Comparison of ENCODE assay signal across 8 mouse cellular contexts in the genomic region with DNA sequence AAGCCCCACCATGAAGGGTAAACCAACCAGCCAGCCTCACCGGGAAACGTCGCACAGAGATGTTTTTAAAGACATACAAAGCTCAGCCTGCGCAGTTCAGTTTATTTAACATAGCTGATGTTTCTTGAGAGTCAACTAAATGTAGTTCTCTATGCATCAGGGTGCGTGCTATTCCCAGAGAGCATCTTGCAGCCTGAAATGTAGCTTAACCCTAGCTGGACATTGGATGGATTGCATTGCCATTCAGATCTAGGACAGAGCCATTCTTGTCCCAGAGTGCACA.
DNase-seq lines count a peak whose midpoint lies in the region; ATAC-seq and TF ChIP-seq lines count a peak whose summit lies in the region.
"Had no signal": no experiment of that assay in that cellular context is flagged by ENCODE, and none has a peak within 500 bp of the region (broad histone marks: within the 10 kb centered on the region; RNA-seq: fewer than 3 reads in every experiment).

No protein-coding gene starts in this region.

- H3K9me3 ChIP-seq in liver, embryonic 12.5 days (replicated peaks): no peaks in the 10 kb centered on the region
- H3K9me3 ChIP-seq in liver, postnatal 0 days (ENCODE audit: low read length): no peaks in the 10 kb centered on the region
- H3K9me3 ChIP-seq in forebrain, embryonic 14.5 days (replicated peaks; ENCODE audit: control insufficient read depth, low read length): no peaks in the 10 kb centered on the region
- no peaks in the 10 kb centered on the region for H3K9me3 ChIP-seq in intestine, postnatal 0 days (ENCODE audit: control insufficient read depth)
- no peaks in the 10 kb centered on the region for H3K9me3 ChIP-seq in neural tube, embryonic 15.5 days (replicated peaks)

- intact Hi-C loops in gastrocnemius, postnatal 36 days (cut with DNase I): no loop called here

- 19% methylated on average over 5 of the region's 5 CpGs for WGBS in liver, embryonic 12.5 days (ENCODE audit: insufficient replicate concordance)
- 10% methylated on average over 5 of the region's 5 CpGs for WGBS in liver, postnatal 0 days (ENCODE audit: insufficient replicate concordance)
- 9% methylated on average over 5 of the region's 5 CpGs for WGBS in forebrain, embryonic 14.5 days
- WGBS in intestine, postnatal 0 days: 10% methylated on average over 5 of the region's 5 CpGs
- WGBS in neural tube, embryonic 15.5 days: 12% methylated on average over 5 of the region's 5 CpGs

- no peak overlapping the region for H3K27ac ChIP-seq in liver, embryonic 12.5 days
- H3K27ac ChIP-seq in liver, postnatal 0 days (ENCODE audit: low read depth): no peak overlapping the region
- no peak overlapping the region for H3K27ac ChIP-seq in forebrain, embryonic 14.5 days (ENCODE audit: low read depth, low read length)
- H3K27ac ChIP-seq in intestine, postnatal 0 days (ENCODE audit: low read depth, low read length): no peak overlapping the region
- no peak overlapping the region for H3K27ac ChIP-seq in neural tube, embryonic 15.5 days (replicated peaks)

- H3K4me2 ChIP-seq in liver, embryonic 12.5 days: peak overlapping the region; percentile 45
- H3K4me2 ChIP-seq in liver, postnatal 0 days (ENCODE audit: low read depth, low read length): no peak overlapping the region
- H3K4me2 ChIP-seq in forebrain, embryonic 14.5 days (ENCODE audit: low read length): peak overlapping the region; percentile 58
- peak overlapping the region; percentile 54 for H3K4me2 ChIP-seq in intestine, postnatal 0 days (replicated peaks; ENCODE audit: low read depth)
- peak overlapping the region; percentile 54 for H3K4me2 ChIP-seq in neural tube, embryonic 15.5 days

- H3K4me1 ChIP-seq in liver, embryonic 12.5 days: no peaks in the 10 kb centered on the region
- no peaks in the 10 kb centered on the region for H3K4me1 ChIP-seq in liver, postnatal 0 days (ENCODE audit: insufficient read depth)
- 0 out of 2 replicates have a peak, but pooled peaks cover 4% of the 10 kb centered on the region for H3K4me1 ChIP-seq in forebrain, embryonic 14.5 days (ENCODE audit: control insufficient read depth, insufficient read depth, low read length)
- H3K4me1 ChIP-seq in intestine, postnatal 0 days (replicated peaks; ENCODE audit: control insufficient read depth, insufficient read depth, low read length): no peaks in the 10 kb centered on the region
- H3K4me1 ChIP-seq in neural tube, embryonic 15.5 days: peaks cover 14% of the 10 kb centered on the region

- no peak for TF ChIP-seq EP300 in liver, postnatal 0 days (IDR thresholded peaks at IDR 0.05; ENCODE audit: low read depth)

- H3K4me3 ChIP-seq in liver, embryonic 12.5 days: 0 out of 2 replicates have a peak overlapping the region, but pooled peaks have one; percentile 9
- no peak overlapping the region for H3K4me3 ChIP-seq in liver, postnatal 0 days (ENCODE audit: low read depth, low read length)
- peak overlapping the region; percentile 26 for H3K4me3 ChIP-seq in forebrain, embryonic 14.5 days (ENCODE audit: low read depth, low read length)
- H3K4me3 ChIP-seq in intestine, postnatal 0 days (ENCODE audit: low read depth, low read length): peak overlapping the region; percentile 22
- H3K4me3 ChIP-seq in neural tube, embryonic 15.5 days (replicated peaks): peak overlapping the region; percentile 28

- DNase-seq in liver, postnatal 0 days: no peak
- DNase-seq in forebrain, embryonic 14.5 days (ENCODE audit: low spot score): no peak
- no peak for DNase-seq in gastrocnemius, postnatal 36 days
- DNase-seq in ovary, postnatal 36 days (ENCODE audit: low spot score): no peak

- peaks cover 8% of the 10 kb centered on the region; the same call in 1 of the 2 replicates for H3K27me3 ChIP-seq in liver, embryonic 12.5 days (replicated peaks)
- H3K27me3 ChIP-seq in liver, postnatal 0 days (ENCODE audit: insufficient read depth, low read length): no peaks in the 10 kb centered on the region
- H3K27me3 ChIP-seq in forebrain, embryonic 14.5 days (replicated peaks; ENCODE audit: control insufficient read depth, insufficient read depth, low read length): no peaks in the 10 kb centered on the region
- H3K27me3 ChIP-seq in intestine, postnatal 0 days (replicated peaks; ENCODE audit: control insufficient read depth, insufficient read depth, low read length): no peaks in the 10 kb centered on the region
- H3K27me3 ChIP-seq in neural tube, embryonic 15.5 days (replicated peaks): peaks cover 13% of the 10 kb centered on the region

- no peak for TF ChIP-seq CTCF in liver, postnatal 0 days (IDR thresholded peaks at IDR 0.05; ENCODE audit: low read depth)
- no peak for TF ChIP-seq CTCF in intestine, postnatal 0 days (IDR thresholded peaks at IDR 0.05; ENCODE audit: low read depth)

- H3K36me3 ChIP-seq in liver, embryonic 12.5 days: no peaks in the 10 kb centered on the region
- H3K36me3 ChIP-seq in liver, postnatal 0 days (replicated peaks; ENCODE audit: insufficient read depth, low read length): no peaks in the 10 kb centered on the region
- no peaks in the 10 kb centered on the region for H3K36me3 ChIP-seq in forebrain, embryonic 14.5 days (ENCODE audit: control insufficient read depth, insufficient read depth, low read length)
- H3K36me3 ChIP-seq in intestine, postnatal 0 days (ENCODE audit: control insufficient read depth, insufficient read depth): no peaks in the 10 kb centered on the region
- no peaks in the 10 kb centered on the region for H3K36me3 ChIP-seq in neural tube, embryonic 15.5 days

- ATAC-seq in liver, embryonic 12.5 days: no peak
- no peak for ATAC-seq in liver, postnatal 0 days
- no peak for ATAC-seq in forebrain, embryonic 14.5 days
- ATAC-seq in intestine, postnatal 0 days: no peak
- no peak for ATAC-seq in neural tube, embryonic 15.5 days (ENCODE audit: low FRiP score)
- ATAC-seq: Patski had no signal

- no peak overlapping the region for H3K9ac ChIP-seq in liver, embryonic 12.5 days
- H3K9ac ChIP-seq in liver, postnatal 0 days (replicated peaks): no peak overlapping the region
- no peak overlapping the region for H3K9ac ChIP-seq in forebrain, embryonic 14.5 days (ENCODE audit: low read length)
- no peak overlapping the region for H3K9ac ChIP-seq in intestine, postnatal 0 days (ENCODE audit: low read depth, low read length)
- H3K9ac ChIP-seq in neural tube, embryonic 15.5 days (replicated peaks): no peak overlapping the region
